Mouse (Mus musculus) embryo, embryonic 9.5 days (tissue): Measurements from ENCODE around the gene Cdk9.

Experiments used
- DNase-seq: peaks from one replicate; pipeline ENCODE4 v3.0.0-alpha.2; 2017; ENCODE audit errors: extremely low spot score

Gene Cdk9

GRCm38 (mm10) chr2:32734480-32734879 lies 21.6 kb upstream of the Cdk9 start:
- no peak for DNase-seq

GRCm38 (mm10) chr2:32732695-32733094 lies 19.8 kb upstream of the Cdk9 start:
- no peak for DNase-seq

GRCm38 (mm10) chr2:32731911-32732310 lies 19.0 kb upstream of the Cdk9 start:
- DNase-seq, result no peak

GRCm38 (mm10) chr2:32730854-32731253 lies 18.0 kb upstream of the Cdk9 start:
- peak; percentile 68 for DNase-seq

- DNase-seq, result no peak
Measured at GRCm38 (mm10) chr2:32729547-32729946, 16.7 kb upstream of the Cdk9 start.

GRCm38 (mm10) chr2:32728463-32728862 lies 15.6 kb upstream of the Cdk9 start:
- no peak for DNase-seq

- DNase-seq, result peak; percentile 95
Measured at GRCm38 (mm10) chr2:32727435-32727834, 14.6 kb upstream of the Cdk9 start.

- DNase-seq, result no peak
Measured at GRCm38 (mm10) chr2:32724832-32725790, 12.2 kb upstream of the Cdk9 start.

- DNase-seq, result no peak
Measured at GRCm38 (mm10) chr2:32724149-32724548, 11.3 kb upstream of the Cdk9 start.

GRCm38 (mm10) chr2:32722581-32722980 lies 9.7 kb upstream of the Cdk9 start:
- DNase-seq, result no peak

GRCm38 (mm10) chr2:32722046-32722445 lies 9.2 kb upstream of the Cdk9 start:
- no peak for DNase-seq

GRCm38 (mm10) chr2:32720681-32721229 lies 7.9 kb upstream of the Cdk9 start, which contains the start of gene Sh2d3c:
Gene Sh2d3c (plus strand): TSS chr2:32721055.
- DNase-seq, result no peak

- no peak for DNase-seq
Measured at GRCm38 (mm10) chr2:32720053-32720452, 7.2 kb upstream of the Cdk9 start.

- DNase-seq, result no peak
Measured at GRCm38 (mm10) chr2:32718761-32719160, 5.9 kb upstream of the Cdk9 start.

- DNase-seq, result no peak
Measured at GRCm38 (mm10) chr2:32714987-32715425, 2.1 kb upstream of the Cdk9 start.

GRCm38 (mm10) chr2:32714117-32714986 lies 1.5 kb upstream of the Cdk9 start:
- no peak for DNase-seq

- DNase-seq, result peak; percentile 95
Measured at GRCm38 (mm10) chr2:32712586-32712933, 316 bp downstream of the Cdk9 start.

- DNase-seq, result peak; percentile 72
Measured at GRCm38 (mm10) chr2:32712108-32712551, 746 bp downstream of the Cdk9 start.

GRCm38 (mm10) chr2:32711301-32712056 lies 1.4 kb downstream of the Cdk9 start:
- DNase-seq, result no peak

- no peak for DNase-seq
Measured at GRCm38 (mm10) chr2:32710425-32710824, 2.5 kb downstream of the Cdk9 start.

- DNase-seq, result no peak
Measured at GRCm38 (mm10) chr2:32709521-32710137, 3.2 kb downstream of the Cdk9 start.
